10 mouse cellular contexts compared by ENCODE assay signal in the genomic region with DNA sequence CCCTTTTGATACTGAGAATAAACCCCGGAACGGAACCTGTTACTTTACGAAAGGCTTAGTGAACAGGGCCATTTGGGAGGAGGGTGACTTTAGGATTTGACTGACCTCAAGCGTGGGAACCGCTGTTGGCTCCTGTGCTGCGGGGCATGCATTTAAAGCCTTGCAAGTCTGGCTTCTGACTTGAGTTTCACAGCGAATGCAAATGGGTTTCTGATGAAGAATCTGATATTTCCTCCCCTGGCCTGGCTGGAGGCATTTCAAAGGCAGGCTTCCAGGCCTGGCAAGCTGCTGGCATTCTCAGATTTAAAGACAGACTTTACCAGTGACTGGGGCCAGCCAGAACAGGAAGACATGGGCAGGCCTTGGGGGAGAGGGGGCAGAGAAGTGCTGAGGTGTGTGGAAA.
DNase-seq lines count a peak whose midpoint lies in the region; ATAC-seq and TF ChIP-seq lines count a peak whose summit lies in the region.
"Had no signal": no experiment of that assay in that cellular context is flagged by ENCODE, and none has a peak within 500 bp of the region (broad histone marks: within the 10 kb centered on the region; RNA-seq: fewer than 3 reads in every experiment).

No protein-coding gene starts in this region.

- no peak for TF ChIP-seq POLR2A in heart, adult 2 months (IDR thresholded peaks at IDR 0.05; ENCODE audit: insufficient read depth, low read depth, low read length)

- no peak for TF ChIP-seq EP300 in heart, postnatal 0 days (IDR thresholded peaks at IDR 0.05; ENCODE audit: low read depth)
- TF ChIP-seq EP300 in heart, adult 2 months (IDR thresholded peaks at IDR 0.05; ENCODE audit: insufficient read depth, low read depth, low read length) = no peak

- H3K4me2 ChIP-seq in heart, postnatal 0 days (ENCODE audit: low read depth, low read length) = no peak overlapping the region; the same call in 1 of the 2 replicates
- H3K4me2 ChIP-seq in liver, embryonic 11.5 days = no peak overlapping the region
- H3K4me2 ChIP-seq: liver, embryonic 15.5 days had no signal

- H3K9me3 ChIP-seq in heart, postnatal 0 days (replicated peaks; ENCODE audit: control insufficient read depth, low read length) = no peaks in the 10 kb centered on the region
- H3K9me3 ChIP-seq in liver, embryonic 11.5 days (ENCODE audit: control insufficient read depth, low read length) = no peaks in the 10 kb centered on the region
- H3K9me3 ChIP-seq: liver, embryonic 15.5 days had no signal

- H3K4me1 ChIP-seq in heart, postnatal 0 days (ENCODE audit: control insufficient read depth, insufficient read depth) = peaks cover 19% of the 10 kb centered on the region; the same call in 1 of the 2 replicates
- peaks cover 3% of the 10 kb centered on the region; the same call in 1 of the 2 replicates for H3K4me1 ChIP-seq in heart, adult 2 months (ENCODE audit: control insufficient read depth, insufficient read depth, low read length)
- H3K4me1 ChIP-seq in liver, embryonic 11.5 days (replicated peaks; ENCODE audit: control insufficient read depth, insufficient read depth, low read length) = no peaks in the 10 kb centered on the region
- H3K4me1 ChIP-seq: liver, embryonic 15.5 days had no signal

- H3K9ac ChIP-seq in heart, postnatal 0 days (replicated peaks; ENCODE audit: low read depth, low read length) = no peak overlapping the region
- no peak overlapping the region for H3K9ac ChIP-seq in heart, adult 2 months (ENCODE audit: low read depth, low read length)
- H3K9ac ChIP-seq in liver, embryonic 11.5 days (ENCODE audit: low read depth, low read length) = no peak overlapping the region
- H3K9ac ChIP-seq: liver, embryonic 15.5 days had no signal

- no peak overlapping the region for H3K4me3 ChIP-seq in heart, postnatal 0 days (ENCODE audit: low read depth, low read length)
- H3K4me3 ChIP-seq in heart, adult 2 months = no peak overlapping the region
- H3K4me3 ChIP-seq in liver, embryonic 11.5 days (ENCODE audit: low read depth, low read length) = no peak overlapping the region
- H3K4me3 ChIP-seq: liver, embryonic 15.5 days; myocyte had no signal

- no peak for TF ChIP-seq CTCF in heart, postnatal 0 days (IDR thresholded peaks at IDR 0.05; ENCODE audit: low read depth)
- TF ChIP-seq CTCF in heart, adult 2 months (IDR thresholded peaks at IDR 0.05) = no peak

- H3K36me3 ChIP-seq in heart, postnatal 0 days (replicated peaks; ENCODE audit: control insufficient read depth, insufficient read depth, low read length) = no peaks in the 10 kb centered on the region
- H3K36me3 ChIP-seq in heart, adult 2 months (ENCODE audit: control insufficient read depth, insufficient read depth, low read length) = no peaks in the 10 kb centered on the region
- H3K36me3 ChIP-seq in liver, embryonic 11.5 days (ENCODE audit: control insufficient read depth, insufficient read depth, low read length) = no peaks in the 10 kb centered on the region
- H3K36me3 ChIP-seq: liver, embryonic 15.5 days had no signal

- no peak overlapping the region for H3K27ac ChIP-seq in heart, postnatal 0 days (ENCODE audit: low read depth)
- no peak overlapping the region for H3K27ac ChIP-seq in heart, adult 2 months
- no peak overlapping the region for H3K27ac ChIP-seq in liver, embryonic 11.5 days (ENCODE audit: low read depth, low read length)
- H3K27ac ChIP-seq: liver, embryonic 15.5 days had no signal

- no peak for ATAC-seq in heart, postnatal 0 days (ENCODE audit: insufficient read depth, low read depth)
- no peak for ATAC-seq in liver, embryonic 11.5 days (replicated peaks; ENCODE audit: low FRiP score)

- intact Hi-C loops in heart, adult 2 months (cut with DNase I) = loop anchor here (5.0 kb wide), 1 partner anchor 67 kb away; no protein-coding TSS in a partner anchor

- no peaks in the 10 kb centered on the region for H3K27me3 ChIP-seq in heart, postnatal 0 days (ENCODE audit: control insufficient read depth, insufficient read depth, low read length)
- H3K27me3 ChIP-seq in heart, adult 2 months (ENCODE audit: control insufficient read depth, insufficient read depth, low read length) = no peaks in the 10 kb centered on the region
- H3K27me3 ChIP-seq in liver, embryonic 11.5 days (replicated peaks; ENCODE audit: control insufficient read depth, insufficient read depth, low read length) = no peaks in the 10 kb centered on the region
- H3K27me3 ChIP-seq: liver, embryonic 15.5 days had no signal

- DNase-seq in adrenal gland, postnatal 10 days = peak; percentile 33
- no peak for DNase-seq in adrenal gland, adult 2 months
- DNase-seq in heart, postnatal 0 days (ENCODE audit: low spot score) = peak; percentile 13
- no peak for DNase-seq in heart, adult 2 months
- peak; percentile 13 for DNase-seq in urinary bladder, postnatal 14 days (ENCODE audit: low spot score)
- DNase-seq in urinary bladder, postnatal 25 days (ENCODE audit: low spot score) = no peak
- peak; percentile 22 for DNase-seq in skeletal muscle tissue, adult 2 months (ENCODE audit: low read depth, low spot score)
- DNase-seq in liver, embryonic 11.5 days (ENCODE audit: low spot score) = no peak

- H3K79me2 ChIP-seq in heart, adult 2 months (replicated peaks; ENCODE audit: control insufficient read depth, insufficient read depth, low read length) = no peaks in the 10 kb centered on the region

- WGBS in heart, postnatal 0 days = 34% methylated on average over 7 of the region's 7 CpGs
- WGBS in heart, adult 2 months = 52% methylated on average over 7 of the region's 7 CpGs
- WGBS in liver, embryonic 11.5 days = 46% methylated on average over 7 of the region's 7 CpGs

Comparison
In these comparisons a context has a peak if more than half of its experiments do, and no peak if none do; other contexts are left out.
1. DNase-seq: peak in adrenal gland, postnatal 10 days (single experiment), heart, postnatal 0 days (single experiment), urinary bladder, postnatal 14 days (single experiment) and skeletal muscle tissue, adult 2 months (single experiment); none in adrenal gland, adult 2 months (single experiment), heart, adult 2 months (0 of 2), urinary bladder, postnatal 25 days (single experiment) and liver, embryonic 11.5 days (single experiment).